Mouse (Mus musculus): ENCODE measurements at regions not wholly inside any gene's neighbourhood (a gene's known extent, or its start where the extent isn't known, plus 50 kb on each side); places are given as distances from the start of the nearest gene placed in this dataset.
"Not testable (repeated sequence)": the region's sequence is repeated elsewhere in the genome, so short reads cannot be mapped to it uniquely, and the experiment has no call there.

GRCm38 (mm10) chr16:86252630-86253029, 351.0 kb upstream of the Adamts5 start:
- no peak for DNase-seq (ENCODE audit: extremely low read depth, insufficient read length, low spot score)

GRCm38 (mm10) chr16:86250021-86250420, 348.4 kb upstream of the Adamts5 start:
- peak; percentile 34 for DNase-seq (ENCODE audit: extremely low read depth, insufficient read length, low spot score)

DNA sequence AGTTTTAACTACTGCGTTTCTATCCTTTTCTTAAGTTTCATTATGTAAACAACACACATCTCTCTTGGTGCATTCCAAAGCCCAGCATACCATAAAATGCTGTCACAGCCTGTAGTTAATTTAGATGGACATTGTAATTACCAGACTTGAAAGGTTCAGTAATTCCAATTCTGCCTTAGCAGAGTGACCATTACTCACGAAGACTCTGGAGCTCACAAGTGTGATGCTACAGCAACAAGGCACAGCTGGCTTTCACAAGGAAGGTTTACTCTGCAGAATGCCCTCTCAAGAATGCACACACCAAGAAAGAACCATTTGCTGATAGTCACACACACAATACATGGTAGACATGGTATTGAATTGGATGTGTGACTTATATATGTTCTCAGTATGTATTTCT, 342.6 kb upstream of the Adamts5 start:
- DNase-seq (ENCODE audit: extremely low read depth, insufficient read length, low spot score) = no peak

DNA sequence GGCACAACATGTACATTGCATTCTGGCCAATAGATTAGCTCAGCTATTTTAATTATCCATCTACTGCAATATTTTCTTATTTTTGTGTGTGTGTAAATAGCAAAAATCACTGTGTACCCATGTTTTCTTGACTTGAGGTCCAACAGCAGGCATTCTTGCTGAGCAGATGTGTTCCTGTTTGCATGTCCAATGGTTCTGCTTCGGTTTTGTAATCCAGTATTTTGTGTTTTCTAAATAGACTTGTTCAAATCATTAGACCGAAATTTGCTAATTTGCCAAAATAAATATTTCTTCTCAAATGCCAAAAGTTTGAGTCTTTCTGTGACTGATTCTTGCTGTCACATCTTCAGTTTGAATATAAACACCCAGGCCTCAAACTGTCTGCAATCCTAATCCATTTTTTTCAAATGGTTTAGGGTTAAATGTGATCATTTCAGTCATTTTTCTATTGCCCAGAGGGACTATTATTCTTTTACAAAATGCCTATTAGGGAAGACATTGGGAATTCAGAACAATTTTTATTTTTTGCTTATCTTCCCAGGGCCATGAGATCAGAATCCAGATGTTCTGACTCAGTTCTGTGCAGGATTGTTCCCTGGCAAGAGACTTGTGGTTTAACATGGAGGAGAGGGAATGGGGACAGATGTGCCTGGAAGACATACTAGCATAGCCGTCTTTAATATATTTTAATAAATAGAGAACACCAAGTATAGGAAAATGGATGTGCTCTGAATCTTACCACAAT, 341.3 kb upstream of the Adamts5 start:
- peak; percentile 62 for DNase-seq (ENCODE audit: extremely low read depth, insufficient read length, low spot score)

- peak; percentile 22 for DNase-seq (ENCODE audit: extremely low read depth, insufficient read length, low spot score)
These were observed 321.4 kb upstream of the Adamts5 start for GRCm38 (mm10) chr16:86222997-86223396.

GRCm38 (mm10) chr16:86210547-86210946, 308.9 kb upstream of the Adamts5 start:
- DNase-seq (ENCODE audit: extremely low read depth, insufficient read length, low spot score) = no peak

DNA sequence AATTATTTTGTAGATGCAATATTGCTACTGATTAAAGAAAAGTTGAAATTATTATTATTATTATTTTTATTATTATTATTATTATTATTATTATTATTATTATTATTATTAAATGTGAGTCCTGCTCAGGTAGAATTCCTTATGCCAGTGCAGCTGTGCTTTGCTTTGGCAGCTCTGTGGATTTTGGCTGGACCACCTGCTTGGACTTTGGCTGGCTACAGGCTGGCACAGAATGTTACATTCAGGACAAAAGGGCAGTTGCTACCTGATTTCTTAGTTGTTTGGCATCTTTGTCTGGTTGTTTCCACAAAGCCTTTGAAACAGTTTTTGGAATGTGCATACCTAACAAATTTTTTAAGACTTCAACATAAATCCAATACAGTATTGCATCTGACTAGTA, 307.7 kb upstream of the Adamts5 start:
- DNase-seq (ENCODE audit: extremely low read depth, insufficient read length, low spot score) = no peak

GRCm38 (mm10) chr16:86189874-86190273, 288.2 kb upstream of the Adamts5 start:
- no peak for DNase-seq (ENCODE audit: extremely low read depth, insufficient read length, low spot score)

GRCm38 (mm10) chr16:86188966-86189365, 287.3 kb upstream of the Adamts5 start:
- no peak for DNase-seq (ENCODE audit: extremely low read depth, insufficient read length, low spot score)

DNA sequence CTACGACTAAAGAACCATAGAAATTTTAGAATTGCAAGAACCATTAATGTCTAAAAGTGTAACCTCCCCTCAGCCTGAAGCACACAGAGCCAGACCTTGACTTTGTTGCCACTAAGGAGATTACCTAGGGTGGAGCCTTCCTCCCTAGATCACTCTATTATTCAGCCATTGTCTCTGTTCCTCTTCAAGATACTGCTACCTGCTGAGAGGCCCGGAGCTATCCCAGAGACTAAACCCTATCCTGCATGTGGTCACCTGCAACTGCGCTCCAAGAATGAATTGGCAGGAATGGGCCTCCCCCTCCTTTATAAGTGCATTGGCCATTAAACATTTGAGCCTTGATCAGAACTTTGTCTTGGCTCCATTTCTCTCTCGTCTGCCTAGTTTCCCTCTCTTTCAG, 286.0 kb upstream of the Adamts5 start:
- DNase-seq (ENCODE audit: extremely low read depth, insufficient read length, low spot score) = not testable (repeated sequence)

GRCm38 (mm10) chr16:86159021-86159815, 257.6 kb upstream of the Adamts5 start:
- peak; percentile 34 for DNase-seq (ENCODE audit: extremely low read depth, insufficient read length, low spot score)

DNA sequence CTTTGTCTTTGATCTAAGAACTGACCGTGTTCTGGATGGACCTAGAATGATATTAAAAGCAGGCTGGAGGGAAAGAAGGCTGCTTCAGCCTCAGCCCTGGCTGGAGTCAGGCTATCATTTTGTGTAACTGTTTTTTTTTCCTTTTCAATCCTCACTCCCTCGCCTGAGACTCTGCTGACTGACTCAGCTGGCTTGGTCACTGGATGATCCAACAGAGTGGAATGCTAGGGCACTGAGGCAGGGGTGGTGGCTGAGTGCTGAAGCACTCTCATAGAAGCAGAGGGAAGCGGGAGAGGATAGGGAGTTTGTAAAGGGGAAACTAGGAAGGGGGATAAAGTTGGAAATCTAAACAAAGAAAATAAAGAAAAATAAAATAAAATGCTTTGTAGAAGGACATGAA, 236.5 kb upstream of the Adamts5 start:
- peak; percentile 66 for DNase-seq (ENCODE audit: extremely low read depth, insufficient read length, low spot score)

GRCm38 (mm10) chr16:86136169-86136568, 234.5 kb upstream of the Adamts5 start:
- DNase-seq (ENCODE audit: extremely low read depth, insufficient read length, low spot score) = no peak

DNA sequence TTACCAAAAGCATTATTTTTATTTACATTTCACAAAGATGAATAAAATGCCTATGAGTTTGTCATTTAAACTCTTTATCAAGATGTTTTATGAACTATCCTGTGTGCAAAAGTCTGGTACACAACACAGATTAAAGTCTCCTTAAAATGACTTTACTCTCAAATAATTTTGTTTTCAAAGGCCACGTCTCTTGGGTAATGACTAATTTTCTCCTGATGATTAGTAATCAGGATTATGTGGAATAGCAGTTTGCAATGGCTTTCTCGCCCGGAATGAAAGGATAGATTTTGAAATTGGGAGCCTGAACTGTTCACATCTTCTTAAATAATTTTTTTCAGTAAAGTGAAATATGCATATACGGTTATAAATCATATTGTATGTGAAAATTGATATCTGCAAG, 225.8 kb upstream of the Adamts5 start:
- no peak for DNase-seq (ENCODE audit: extremely low read depth, insufficient read length, low spot score)

DNA sequence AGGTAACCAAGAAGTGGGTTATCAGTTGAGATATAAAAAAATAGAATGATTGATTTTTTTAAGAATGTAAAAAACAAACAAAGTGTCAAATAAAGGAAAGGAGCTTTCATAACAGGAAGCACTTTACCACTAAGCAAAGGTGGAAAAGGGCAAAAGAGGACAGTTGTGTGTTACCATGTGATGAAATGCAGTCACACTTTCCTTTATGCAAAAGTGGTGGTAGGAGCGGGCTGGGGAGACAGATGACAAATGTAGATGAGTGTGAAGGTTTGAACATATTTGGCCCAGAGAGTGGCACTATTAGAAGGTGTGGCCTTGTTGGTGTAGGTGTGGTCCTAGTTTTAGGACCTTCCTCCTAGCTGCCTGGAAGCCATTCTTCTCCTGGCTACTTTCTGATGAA, 222.6 kb upstream of the Adamts5 start:
- no peak for DNase-seq (ENCODE audit: extremely low read depth, insufficient read length, low spot score)

DNA sequence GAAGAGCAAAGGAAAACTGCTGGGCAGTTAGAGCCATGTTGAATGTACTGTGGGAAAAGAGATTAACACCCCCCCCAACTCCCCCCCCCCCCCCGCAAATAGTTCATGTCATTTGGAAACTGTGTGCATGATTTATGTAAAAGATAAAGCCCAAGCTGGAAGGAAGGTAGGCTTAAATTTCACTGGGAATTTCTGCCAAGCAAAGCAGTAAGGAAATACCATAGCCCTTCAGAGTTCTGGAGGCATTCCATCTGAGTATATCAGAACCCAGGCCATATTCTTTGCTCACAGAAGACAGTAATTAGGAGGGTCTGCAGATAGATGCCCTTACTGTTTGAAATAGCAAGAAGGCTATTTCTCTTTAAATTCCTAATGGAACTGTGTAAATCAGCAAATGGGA, 221.3 kb upstream of the Adamts5 start:
- DNase-seq (ENCODE audit: extremely low read depth, insufficient read length, low spot score) = no peak

DNA sequence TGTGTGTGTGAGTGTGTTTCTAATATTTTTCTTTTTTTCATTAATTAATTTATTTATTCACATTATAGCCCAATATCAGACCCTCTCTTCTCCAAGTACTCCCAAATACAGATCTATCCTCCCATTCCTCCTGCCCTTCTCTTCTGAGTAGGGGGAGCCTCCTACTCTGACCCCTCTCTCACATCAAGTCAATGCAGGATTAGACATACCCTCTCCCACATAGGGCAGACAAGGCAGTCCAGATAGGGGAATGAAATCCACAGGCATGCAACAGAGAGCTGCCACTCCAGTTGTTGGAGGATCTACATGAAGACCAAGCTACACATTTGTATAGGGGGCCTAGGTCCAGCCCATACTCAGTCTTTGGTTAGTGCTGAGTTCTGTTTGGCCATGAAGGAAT, 216.3 kb upstream of the Adamts5 start:
- no peak for DNase-seq (ENCODE audit: extremely low read depth, insufficient read length, low spot score)

GRCm38 (mm10) chr16:86115587-86116376, 214.2 kb upstream of the Adamts5 start:
- no peak for DNase-seq (ENCODE audit: extremely low read depth, insufficient read length, low spot score)

DNA sequence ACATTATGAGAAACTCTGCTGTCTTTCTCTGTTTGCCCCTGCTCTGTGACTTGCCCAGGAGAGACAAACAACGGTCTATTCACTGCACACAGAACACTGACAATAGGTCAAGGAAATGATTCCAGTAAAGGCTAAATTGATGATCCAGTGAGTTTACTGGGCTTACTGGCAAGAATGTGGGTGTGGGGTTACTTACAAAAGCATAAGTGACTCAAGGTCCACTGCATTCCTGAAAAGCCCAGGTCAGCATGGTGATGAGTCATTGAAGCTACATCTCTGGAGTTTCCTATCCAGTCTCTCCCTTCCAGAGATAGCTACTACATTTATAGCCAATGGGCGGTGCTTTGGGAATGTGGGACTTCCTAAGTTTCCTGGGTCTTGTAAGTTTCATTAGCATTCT, 192.8 kb upstream of the Adamts5 start:
- DNase-seq (ENCODE audit: extremely low read depth, insufficient read length, low spot score) = peak; percentile 78

- DNase-seq (ENCODE audit: extremely low read depth, insufficient read length, low spot score) = no peak
These were observed 188.5 kb upstream of the Adamts5 start for GRCm38 (mm10) chr16:86090175-86090574.

DNA sequence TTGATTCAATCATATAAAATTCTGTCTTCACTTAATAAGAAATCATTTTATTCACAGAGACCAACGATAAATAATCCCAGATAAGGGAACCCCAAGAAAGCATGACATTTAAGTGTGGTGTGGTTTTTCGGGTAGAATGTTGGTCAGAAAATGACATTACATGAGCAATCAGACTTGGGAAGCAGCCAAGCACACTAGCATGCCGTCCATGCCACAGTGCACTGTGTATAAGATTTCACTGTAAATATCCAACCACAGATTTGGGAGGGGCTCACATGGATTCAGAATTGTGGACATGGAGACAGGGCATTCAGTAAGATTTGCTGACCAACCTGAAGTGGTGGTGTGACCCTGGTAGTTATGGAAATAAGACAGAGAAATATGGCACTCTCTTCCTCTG, 185.8 kb upstream of the Adamts5 start:
- peak; percentile 5 for DNase-seq (ENCODE audit: extremely low read depth, insufficient read length, low spot score)

Data from 3134 (cell line).